Mouse (Mus musculus): ENCODE results near the gene Mau2.

Mau2 gene

DNA sequence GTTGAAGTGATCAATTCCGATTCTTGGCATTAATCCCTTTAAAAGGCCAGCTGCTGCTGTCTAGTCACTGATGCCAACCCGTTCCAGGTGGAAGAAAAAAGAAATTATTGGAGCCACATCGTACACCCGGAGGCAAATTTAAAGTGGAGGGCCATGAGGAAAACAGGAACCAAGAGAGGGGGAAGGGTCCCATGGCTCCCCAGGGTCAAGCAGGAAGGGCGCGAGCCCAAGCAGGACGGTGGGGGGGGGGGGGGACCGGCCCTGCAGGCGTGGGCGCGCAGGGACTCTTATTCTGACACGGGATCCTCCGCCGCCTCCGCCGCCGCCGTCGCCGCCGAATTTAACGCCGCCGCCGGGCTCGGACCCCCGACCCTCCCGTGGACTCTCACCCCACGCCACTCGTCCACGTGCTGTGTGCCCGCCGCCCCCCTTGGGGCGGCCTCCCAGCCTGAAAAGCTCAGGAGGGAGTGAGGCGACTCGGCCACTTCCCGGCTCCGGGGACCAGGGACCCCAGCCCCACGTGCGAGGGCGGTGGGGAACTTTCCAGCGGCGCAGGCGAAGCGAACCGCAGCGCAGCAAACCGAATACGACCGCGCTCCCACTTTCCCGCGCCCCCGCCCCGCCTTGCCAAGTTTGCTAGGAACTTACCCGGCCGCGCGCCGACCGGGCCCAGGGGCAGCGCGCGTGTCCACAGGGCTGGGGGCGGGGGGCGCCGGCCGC is 68.9 kb downstream of the Mau2 start:
- peak; percentile 53 for DNase-seq (ENCODE audit: low spot score)

DNA sequence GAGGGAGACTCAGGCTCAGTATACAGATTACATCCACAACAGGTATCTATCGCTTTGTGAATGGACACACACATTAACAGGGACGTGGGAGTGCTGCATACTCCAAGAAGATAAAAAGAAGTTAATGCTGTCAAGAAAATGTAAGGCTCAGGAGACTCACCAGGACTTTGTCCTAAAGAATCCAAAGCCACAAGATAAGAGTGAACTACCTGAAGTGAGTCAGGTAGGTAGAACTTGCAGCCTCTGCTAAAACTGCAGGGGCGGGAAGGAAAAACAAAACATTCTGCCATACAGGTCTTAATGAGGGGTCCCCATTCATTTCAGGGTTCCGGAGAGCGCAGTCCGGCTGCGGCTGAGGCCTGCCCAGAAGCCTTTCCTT is 69.5 kb downstream of the Mau2 start:
- DNase-seq (ENCODE audit: low spot score): no peak

DNA sequence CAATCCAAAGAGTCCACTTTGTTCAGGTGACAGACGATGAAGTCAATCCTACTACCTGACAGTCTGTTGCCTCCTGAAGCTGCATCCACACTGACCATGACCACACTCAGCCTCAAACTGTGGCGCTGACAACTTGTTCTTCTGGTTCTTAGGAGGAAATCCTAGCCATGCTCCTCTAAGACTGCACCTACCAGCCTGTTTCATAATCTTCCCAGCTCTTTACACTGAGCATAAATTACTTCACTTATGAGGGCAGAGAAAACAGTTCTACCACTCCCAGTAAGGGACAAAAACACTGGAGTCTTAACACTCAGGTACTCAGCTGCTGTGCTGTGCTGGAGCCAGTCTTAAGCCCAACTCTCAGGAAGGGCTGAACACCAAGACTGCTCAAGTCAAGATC is 71.7 kb downstream of the Mau2 start:
- no peak for DNase-seq (ENCODE audit: low spot score)

DNA sequence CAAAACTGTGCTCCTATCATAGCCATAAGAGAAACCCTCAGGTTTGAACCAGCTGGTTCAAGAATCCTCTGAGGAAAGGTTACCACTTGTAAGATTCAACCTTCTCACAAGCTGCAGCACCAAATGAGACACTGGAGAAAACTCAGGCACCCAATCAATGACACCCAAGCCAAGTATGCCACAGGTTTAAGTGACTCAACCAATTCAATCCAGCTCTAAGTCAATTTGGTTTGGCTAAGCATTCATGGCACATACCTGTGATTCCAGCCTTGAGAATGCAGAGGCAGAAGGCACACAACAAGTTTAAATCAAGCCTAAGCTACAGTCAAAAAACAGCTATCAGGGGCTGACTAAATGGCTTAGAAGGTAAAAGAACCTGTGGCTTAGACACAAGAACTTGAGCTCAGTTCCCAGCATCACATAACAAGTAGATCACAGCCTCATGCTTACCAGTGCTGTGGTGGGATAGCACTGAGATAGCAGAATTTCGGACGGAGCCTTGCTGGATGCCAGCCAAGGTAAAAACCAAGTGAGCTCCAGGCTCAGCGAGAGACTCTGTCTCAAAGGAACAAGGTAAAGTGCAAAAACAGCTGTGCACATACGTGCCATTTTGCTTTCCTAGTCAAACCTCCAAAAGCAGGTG is 75.1 kb downstream of the Mau2 start:
- no peak for DNase-seq (ENCODE audit: low spot score)

Data from ovary, postnatal 36 days (tissue).